Mouse (Mus musculus): ENCODE measurements at regions not wholly inside any gene's neighbourhood (a gene's known extent, or its start where the extent isn't known, plus 50 kb on each side); places are given as distances from the start of the nearest gene placed in this dataset.

DNA sequence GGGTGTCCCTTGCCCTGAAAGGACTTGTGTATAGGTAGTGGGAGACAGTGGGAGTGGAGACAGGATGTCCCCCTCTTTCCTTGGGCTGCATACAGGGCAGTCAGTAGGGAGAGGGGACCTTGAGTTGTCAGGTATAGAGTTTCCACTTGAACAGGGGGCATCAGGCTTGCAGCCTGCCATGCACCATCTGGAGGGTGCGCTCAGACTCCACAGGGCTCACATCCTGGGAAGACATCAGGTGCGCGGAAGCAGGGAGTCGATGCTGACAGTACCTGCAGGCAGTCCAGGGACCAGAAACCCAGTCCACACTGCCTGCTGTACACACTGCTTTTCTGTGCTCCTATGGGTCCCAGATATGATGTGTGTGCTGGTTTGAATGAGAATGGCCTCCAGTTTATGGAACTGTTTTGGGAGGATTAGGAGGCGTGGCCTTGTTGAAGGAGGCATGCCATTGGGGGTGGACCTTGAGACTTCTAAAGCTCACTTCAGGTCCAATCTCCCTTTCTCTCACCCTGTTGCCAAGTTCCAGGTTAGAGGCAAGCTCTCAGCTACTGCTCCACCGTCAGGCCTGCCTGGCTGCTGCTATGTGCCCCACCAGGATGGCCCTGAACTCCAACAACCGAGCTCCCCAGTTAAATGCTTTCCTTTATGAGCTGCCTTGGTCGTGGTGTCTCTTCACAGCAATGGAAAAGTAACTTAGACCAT, 262.1 kb downstream of the Matn1 start:
- Histone ChIP-seq H3K27ac (replicated peaks; ENCODE audit: low read depth, low read length) (no peak overlapping the region), H3K9me3 (ENCODE audit: control insufficient read depth, low read length) (0 out of 2 replicates have a peak, but pooled peaks cover 4% of the 10 kb centered on the region), H3K27me3 (ENCODE audit: control insufficient read depth, insufficient read depth, low read length) (no peaks in the 10 kb centered on the region), H3K4me3 (replicated peaks; ENCODE audit: low read length) (no peak overlapping the region), H3K9ac (ENCODE audit: low read depth, low read length, severe bottlenecking) (no peak overlapping the region), H3K36me3 (ENCODE audit: control insufficient read depth, insufficient read depth, low read length) (no peaks in the 10 kb centered on the region), H3K4me1 (ENCODE audit: control insufficient read depth, insufficient read depth, low read length) (no peaks in the 10 kb centered on the region; the same call in 1 of the 2 replicates), H3K4me2 (replicated peaks; ENCODE audit: low read depth, low read length, severe bottlenecking) (no peak overlapping the region)
- ATAC-seq (ENCODE audit: low FRiP score, low read depth) (no peak), DNase-seq (ENCODE audit: low spot score) (no peak)
- 76% methylated on average over 8 of the region's 8 CpGs for WGBS
- TF ChIP-seq POLR2A (IDR thresholded peaks at IDR 0.05; ENCODE audit: borderline replicate concordance, extremely low read depth, insufficient read depth, insufficient read length), result no peak

- no peak for ATAC-seq (ENCODE audit: low FRiP score, low read depth)
- DNase-seq (ENCODE audit: low spot score), result peak; percentile 54
- Histone ChIP-seq H3K4me1 (ENCODE audit: control insufficient read depth, insufficient read depth, low read length) (no peaks in the 10 kb centered on the region; the same call in 1 of the 2 replicates), H3K36me3 (ENCODE audit: control insufficient read depth, insufficient read depth, low read length) (no peaks in the 10 kb centered on the region), H3K4me3 (replicated peaks; ENCODE audit: low read length) (no peak overlapping the region), H3K9ac (ENCODE audit: low read depth, low read length, severe bottlenecking) (no peak overlapping the region), H3K9me3 (ENCODE audit: control insufficient read depth, low read length) (0 out of 2 replicates have a peak, but pooled peaks cover 4% of the 10 kb centered on the region), H3K27ac (replicated peaks; ENCODE audit: low read depth, low read length) (no peak overlapping the region), H3K4me2 (replicated peaks; ENCODE audit: low read depth, low read length, severe bottlenecking) (no peak overlapping the region), H3K27me3 (ENCODE audit: control insufficient read depth, insufficient read depth, low read length) (no peaks in the 10 kb centered on the region)
- WGBS, result 43% methylated on average over 4 of the region's 4 CpGs
- no peak for TF ChIP-seq POLR2A (IDR thresholded peaks at IDR 0.05; ENCODE audit: borderline replicate concordance, extremely low read depth, insufficient read depth, insufficient read length)
These were observed 262.7 kb downstream of the Matn1 start for GRCm38 (mm10) chr4:131206886-131207200.

GRCm38 (mm10) chr4:131207249-131207648, 263.1 kb downstream of the Matn1 start:
- H3K9me3 ChIP-seq (ENCODE audit: control insufficient read depth, low read length), result 0 out of 2 replicates have a peak, but pooled peaks cover 4% of the 10 kb centered on the region

DNA sequence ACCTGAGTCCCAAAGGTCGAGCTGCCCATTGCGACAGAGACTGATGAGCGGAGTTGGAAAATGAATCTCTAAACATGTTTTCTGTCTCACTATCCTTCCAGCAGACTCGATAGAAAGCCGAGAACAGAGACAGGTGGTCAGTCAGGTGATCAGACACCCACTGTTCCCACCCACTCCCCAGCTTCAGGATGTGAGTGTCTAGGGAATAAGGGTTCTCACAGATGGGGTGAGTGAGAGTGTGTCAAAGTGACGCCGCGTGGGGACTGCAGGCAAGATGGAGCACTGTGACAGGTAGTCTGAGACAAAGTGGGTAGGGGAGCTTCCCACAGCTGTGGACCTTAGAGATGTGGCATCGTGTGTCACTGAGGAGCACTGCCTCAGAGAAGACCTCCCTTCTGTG, 264.0 kb downstream of the Matn1 start:
- Histone ChIP-seq H3K4me2 (replicated peaks; ENCODE audit: low read depth, low read length, severe bottlenecking) (no peak overlapping the region), H3K4me1 (ENCODE audit: control insufficient read depth, insufficient read depth, low read length) (no peaks in the 10 kb centered on the region; the same call in 1 of the 2 replicates), H3K4me3 (replicated peaks; ENCODE audit: low read length) (no peak overlapping the region), H3K27me3 (ENCODE audit: control insufficient read depth, insufficient read depth, low read length) (no peaks in the 10 kb centered on the region), H3K27ac (replicated peaks; ENCODE audit: low read depth, low read length) (no peak overlapping the region), H3K9ac (ENCODE audit: low read depth, low read length, severe bottlenecking) (no peak overlapping the region), H3K9me3 (ENCODE audit: control insufficient read depth, low read length) (0 out of 2 replicates have a peak, but pooled peaks cover 4% of the 10 kb centered on the region), H3K36me3 (ENCODE audit: control insufficient read depth, insufficient read depth, low read length) (no peaks in the 10 kb centered on the region)
- DNase-seq (ENCODE audit: low spot score), result no peak
- no peak for TF ChIP-seq POLR2A (IDR thresholded peaks at IDR 0.05; ENCODE audit: borderline replicate concordance, extremely low read depth, insufficient read depth, insufficient read length)
- ATAC-seq (ENCODE audit: low FRiP score, low read depth), result no peak
- 74% methylated on average over 9 of the region's 9 CpGs for WGBS

More at GRCm38 (mm10) chr4:131207249-131207648, 263.1 kb downstream of the Matn1 start:
- Histone ChIP-seq H3K4me1 (ENCODE audit: control insufficient read depth, insufficient read depth, low read length) (no peaks in the 10 kb centered on the region; the same call in 1 of the 2 replicates), H3K27ac (replicated peaks; ENCODE audit: low read depth, low read length) (no peak overlapping the region), H3K4me3 (replicated peaks; ENCODE audit: low read length) (no peak overlapping the region), H3K4me2 (replicated peaks; ENCODE audit: low read depth, low read length, severe bottlenecking) (no peak overlapping the region), H3K27me3 (ENCODE audit: control insufficient read depth, insufficient read depth, low read length) (no peaks in the 10 kb centered on the region), H3K36me3 (ENCODE audit: control insufficient read depth, insufficient read depth, low read length) (no peaks in the 10 kb centered on the region), H3K9ac (ENCODE audit: low read depth, low read length, severe bottlenecking) (no peak overlapping the region)
- 75% methylated on average over 2 of the region's 2 CpGs for WGBS
- DNase-seq (ENCODE audit: low spot score) (no peak), ATAC-seq (ENCODE audit: low FRiP score, low read depth) (no peak)
- no peak for TF ChIP-seq POLR2A (IDR thresholded peaks at IDR 0.05; ENCODE audit: borderline replicate concordance, extremely low read depth, insufficient read depth, insufficient read length)

- H3K27ac ChIP-seq (replicated peaks; ENCODE audit: low read depth, low read length), result no peak overlapping the region
- 85% methylated on average over 6 of the region's 6 CpGs for whole genome bisulfite sequencing
- DNase-seq (ENCODE audit: low spot score) (no peak), ATAC-seq (ENCODE audit: low FRiP score, low read depth) (no peak)
- no peak overlapping the region for H3K4me2 ChIP-seq (replicated peaks; ENCODE audit: low read depth, low read length, severe bottlenecking)
- no peak overlapping the region for H3K9ac ChIP-seq (ENCODE audit: low read depth, low read length, severe bottlenecking)
- TF ChIP-seq POLR2A (IDR thresholded peaks at IDR 0.05; ENCODE audit: borderline replicate concordance, extremely low read depth, insufficient read depth, insufficient read length), result no peak
- no peaks in the 10 kb centered on the region; the same call in 1 of the 2 replicates for H3K4me1 ChIP-seq (ENCODE audit: control insufficient read depth, insufficient read depth, low read length)
- no peaks in the 10 kb centered on the region for H3K27me3 ChIP-seq (ENCODE audit: control insufficient read depth, insufficient read depth, low read length)
- H3K9me3 ChIP-seq (ENCODE audit: control insufficient read depth, low read length), result 0 out of 2 replicates have a peak, but pooled peaks cover 4% of the 10 kb centered on the region
- no peaks in the 10 kb centered on the region for H3K36me3 ChIP-seq (ENCODE audit: control insufficient read depth, insufficient read depth, low read length)
- no peak overlapping the region for H3K4me3 ChIP-seq (replicated peaks; ENCODE audit: low read length)
These were observed 264.5 kb downstream of the Matn1 start for GRCm38 (mm10) chr4:131208637-131209036.
